Mouse (Mus musculus) CD4-positive helper T cell, adult 2 months (primary cell): Measurements from ENCODE around the gene Calm3.
"Not testable (repeated sequence)": the region's sequence is repeated elsewhere in the genome, so short reads cannot be mapped to it uniquely, and the experiment has no call there.

Experiments used
- DNase-seq: peaks from one replicate; pipeline ENCODE4 v3.0.0-alpha.2; 2012; ENCODE audit warnings: low read depth, missing footprints, low spot score

Gene Calm3

GRCm38 (mm10) chr7:16924037-16924834, at the start of gene Calm3:
Gene Calm3, minus strand, starts transcription at chr7:16924114.
- peak; percentile 100 for DNase-seq

GRCm38 (mm10) chr7:16971160-16971559, 47.2 kb upstream of the Calm3 start:
- no peak for DNase-seq

- no peak for DNase-seq
Measured at GRCm38 (mm10) chr7:16968414-16968813, 44.5 kb upstream of the Calm3 start.

- no peak for DNase-seq
Measured at GRCm38 (mm10) chr7:16961678-16962077, 37.8 kb upstream of the Calm3 start.

- no peak for DNase-seq
Measured at GRCm38 (mm10) chr7:16959539-16960187, 35.7 kb upstream of the Calm3 start, which contains the start of gene Pnmal1. Gene Pnmal1, plus strand, starts transcription at chr7:16959679.

- DNase-seq, result no peak
Measured at GRCm38 (mm10) chr7:16956410-16957265, 32.7 kb upstream of the Calm3 start.

GRCm38 (mm10) chr7:16955712-16956111, 31.8 kb upstream of the Calm3 start:
- DNase-seq, result no peak

GRCm38 (mm10) chr7:16953776-16954175, 29.9 kb upstream of the Calm3 start:
- not testable (repeated sequence) for DNase-seq

GRCm38 (mm10) chr7:16950861-16951635, 27.1 kb upstream of the Calm3 start:
- peak; percentile 84 for DNase-seq

- peak; percentile 68 for DNase-seq
Measured at GRCm38 (mm10) chr7:16949908-16950841, 26.3 kb upstream of the Calm3 start.

- no peak for DNase-seq
Measured at GRCm38 (mm10) chr7:16948923-16949458, 25.1 kb upstream of the Calm3 start.

- DNase-seq, result no peak
Measured at GRCm38 (mm10) chr7:16947959-16948361, 24.0 kb upstream of the Calm3 start.

- no peak for DNase-seq
Measured at GRCm38 (mm10) chr7:16947349-16947895, 23.5 kb upstream of the Calm3 start.

- no peak for DNase-seq
Measured at GRCm38 (mm10) chr7:16946441-16947348, 22.8 kb upstream of the Calm3 start.

GRCm38 (mm10) chr7:16945419-16945818, 21.5 kb upstream of the Calm3 start:
- no peak for DNase-seq

- DNase-seq, result no peak
Measured at GRCm38 (mm10) chr7:16944808-16945315, 20.9 kb upstream of the Calm3 start.

- DNase-seq, result peak; percentile 62
Measured at GRCm38 (mm10) chr7:16944061-16944807, 20.3 kb upstream of the Calm3 start, which contains the start of gene Pnmal2. Gene Pnmal2, plus strand, starts transcription at chr7:16944682.
